8 mouse cellular contexts compared by ENCODE assay signal in genomic region chr1:157446325-157446724, GRCm38 (mm10). TPM values are rescaled to one million over a fixed set of nuclear protein-coding genes. Genes with fewer than 3 reads are reported as not detected.
A peak's percentile ranks its signal among the peaks of the same experiment; 100 is the strongest.
DNase-seq lines count a peak whose midpoint lies in the region.

No protein-coding gene starts in this region.

- DNase-seq in embryo, embryonic 11 days = peak; percentile 62
- no peak for DNase-seq in embryo, embryonic 10.5 days (ENCODE audit: low spot score)
- peak; percentile 71 for DNase-seq in 3T3-L1 (ENCODE audit: low read depth, low spot score)
- DNase-seq in brain, adult 2 months (ENCODE audit: low read depth, low spot score) = peak; percentile 92
- DNase-seq in gastrocnemius, postnatal 25 days = peak; percentile 55
- peak; percentile 89 for DNase-seq in layer of hippocampus, adult 11-12 months (ENCODE audit: low spot score)
- peak; percentile 92 for DNase-seq in lung, postnatal 36 days
- DNase-seq in testis, postnatal 14 days (ENCODE audit: low spot score) = peak; percentile 20

RNA-seq across cellular contexts. Expression of gene Cryzl2, which starts 12.1 kb away (rescaled TPM):
- total RNA-seq in gastrocnemius, postnatal 25 days (2021) = 1 to 10 TPM; 1.2 to 1.4 TPM

RNA-seq across cellular contexts. Expression of gene Rasal2, which starts 33.9 kb away (rescaled TPM):
- 1 to 10 TPM; 8.6 TPM for total RNA-seq in gastrocnemius, postnatal 25 days (2021)
